Mouse (Mus musculus) retina, postnatal 7 days (tissue): ENCODE measurements at regions not wholly inside any gene's neighbourhood (a gene's known extent, or its start where the extent isn't known, plus 50 kb on each side); places are given as distances from the start of the nearest gene placed in this dataset.

Experiments
- DNase-seq: peaks from one replicate; pipeline ENCODE4 v3.0.0-alpha.2; 2012; ENCODE audit warnings: low read depth, low spot score

- DNase-seq: no peak
Observed at GRCm38 (mm10) chr12:109881108-109881507, 281.0 kb upstream of the Rtl1 start.

- DNase-seq: no peak
Observed at GRCm38 (mm10) chr12:109891206-109891605, 291.1 kb upstream of the Rtl1 start.

- DNase-seq: no peak
Observed at GRCm38 (mm10) chr12:109892834-109893233, 292.7 kb upstream of the Rtl1 start.

- DNase-seq: no peak
Observed at GRCm38 (mm10) chr12:109893657-109894056, 293.5 kb upstream of the Rtl1 start.

GRCm38 (mm10) chr12:109895389-109895788 lies 295.3 kb upstream of the Rtl1 start:
- no peak for DNase-seq

- no peak for DNase-seq
Observed at GRCm38 (mm10) chr12:109896397-109896796, 296.3 kb upstream of the Rtl1 start.

- no peak for DNase-seq
Observed at GRCm38 (mm10) chr12:109896906-109897305, 296.8 kb upstream of the Rtl1 start.

- no peak for DNase-seq
Observed at GRCm38 (mm10) chr12:109897861-109898385, 297.8 kb upstream of the Rtl1 start.

GRCm38 (mm10) chr12:109899420-109899819 lies 299.3 kb upstream of the Rtl1 start:
- no peak for DNase-seq

- no peak for DNase-seq
Observed at GRCm38 (mm10) chr12:109910966-109911495, 310.9 kb upstream of the Rtl1 start.

- no peak for DNase-seq
Observed at GRCm38 (mm10) chr12:109911506-109911905, 311.4 kb upstream of the Rtl1 start.

- DNase-seq: no peak
Observed at GRCm38 (mm10) chr12:109917761-109918160, 317.6 kb upstream of the Rtl1 start.

- no peak for DNase-seq
Observed at GRCm38 (mm10) chr12:109918901-109919300, 318.8 kb upstream of the Rtl1 start.

GRCm38 (mm10) chr12:109922111-109922510 lies 322.0 kb upstream of the Rtl1 start:
- DNase-seq: no peak

GRCm38 (mm10) chr12:109925866-109926265 lies 325.7 kb upstream of the Rtl1 start:
- DNase-seq: no peak

GRCm38 (mm10) chr12:109926643-109927042 lies 326.5 kb upstream of the Rtl1 start:
- no peak for DNase-seq

GRCm38 (mm10) chr12:109946179-109946578 lies 332.7 kb upstream of the Dio3 start:
- no peak for DNase-seq

- no peak for DNase-seq
Observed at GRCm38 (mm10) chr12:109946936-109947335, 331.9 kb upstream of the Dio3 start.

GRCm38 (mm10) chr12:109947886-109948433 lies 330.9 kb upstream of the Dio3 start:
- no peak for DNase-seq

GRCm38 (mm10) chr12:109948434-109948984 lies 330.4 kb upstream of the Dio3 start:
- no peak for DNase-seq

- DNase-seq: no peak
Observed at GRCm38 (mm10) chr12:109949231-109949965, 329.5 kb upstream of the Dio3 start.

- no peak for DNase-seq
Observed at GRCm38 (mm10) chr12:109950632-109951031, 328.2 kb upstream of the Dio3 start.

- DNase-seq: no peak
Observed at GRCm38 (mm10) chr12:109951473-109951872, 327.4 kb upstream of the Dio3 start.
